Mouse (Mus musculus) brain, embryonic 14.5 days (tissue): Measurements from ENCODE around the gene Lims1. TPM values are rescaled to one million over a fixed set of nuclear protein-coding genes. Genes with fewer than 3 reads are reported as not detected.

Experiments
- DNase-seq: peaks from one replicate; pipeline ENCODE4 v3.0.0-alpha.2; 2011; ENCODE audit warnings: low read depth
- CTCF ChIP-seq: fragments of 200-500 bp; IDR thresholded peaks from 2 replicates; pipeline ENCODE4 v1.5.1; 2012; ENCODE audit warnings: inconsistent platforms, mild to moderate bottlenecking, moderate library complexity, borderline replicate concordance; ENCODE audit not compliant: insufficient read depth, insufficient read length; ENCODE audit errors: extremely low read depth
- POLR2A ChIP-seq: fragments of 200-500 bp; IDR thresholded peaks from 2 replicates; pipeline ENCODE4 v1.6.1; 2012; ENCODE audit warnings: mild to moderate bottlenecking, inconsistent platforms, borderline replicate concordance; ENCODE audit not compliant: poor library complexity, insufficient read depth, insufficient read length, severe bottlenecking; ENCODE audit errors: extremely low read depth
- polyA plus RNA-seq: library from polyadenylated mRNA; depleted of rRNA; stranded (reverse); fragments of >200 nt; gene quantifications from 2 replicates; pipeline ENCODE4 v1.2.3, GENCODE M21; 2012; rRNA removed

Gene Lims1
- 22.7 and 25.1 TPM in 2 replicates for polyA plus RNA-seq

DNA sequence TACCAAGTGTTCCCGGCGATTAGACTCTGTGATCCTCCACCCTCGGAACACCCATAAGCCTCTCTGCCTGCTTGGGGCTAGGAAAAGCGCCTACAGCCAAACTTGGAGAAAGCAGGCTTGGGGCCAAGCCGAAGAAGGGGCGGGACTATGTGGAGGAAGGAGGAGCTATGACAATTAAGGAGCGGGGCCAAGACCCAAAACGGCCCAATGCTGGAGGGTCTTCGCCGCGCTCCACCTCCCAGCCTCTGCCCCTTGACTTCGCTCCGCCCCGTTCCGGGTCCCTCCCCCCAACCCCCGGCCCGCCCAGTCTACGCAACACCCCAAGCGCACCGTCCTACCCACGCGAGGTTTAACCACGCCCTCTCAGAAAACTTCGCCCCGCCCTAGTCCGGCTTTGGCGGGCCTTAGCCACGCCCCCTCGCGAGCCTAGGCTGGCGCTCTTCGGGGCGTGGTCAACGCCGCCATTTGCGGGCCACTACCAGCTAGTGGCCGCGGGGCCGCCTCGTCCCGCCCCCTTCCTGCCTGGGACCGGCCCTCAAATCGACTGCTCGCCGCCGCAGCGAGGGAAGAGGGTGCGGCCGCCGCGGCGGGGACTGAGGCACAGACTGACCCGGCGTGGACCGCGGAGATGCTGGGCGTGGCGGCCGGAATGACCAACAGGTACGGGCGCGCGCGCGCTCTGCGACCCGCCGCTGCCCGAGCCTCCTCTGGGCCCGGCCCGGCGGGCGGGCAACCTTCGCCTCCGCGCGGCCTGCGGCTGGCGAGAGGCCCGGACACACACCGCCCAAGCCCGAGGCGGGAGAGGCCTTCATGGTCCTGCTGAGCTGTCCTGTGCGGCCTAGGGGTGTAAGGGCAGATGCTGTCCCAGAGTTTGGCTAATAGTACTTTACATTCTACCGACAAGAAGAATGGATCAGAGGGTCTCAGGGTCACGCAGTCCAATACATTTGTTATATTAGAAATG is at the start of gene Lims1:
TSS of gene Lims1 (plus strand) at position 439 of the 964 bp plus-strand sequence.
- TF ChIP-seq CTCF, result no peak
- TF ChIP-seq POLR2A, result peak; percentile 74
- peak; percentile 99 for DNase-seq

DNA sequence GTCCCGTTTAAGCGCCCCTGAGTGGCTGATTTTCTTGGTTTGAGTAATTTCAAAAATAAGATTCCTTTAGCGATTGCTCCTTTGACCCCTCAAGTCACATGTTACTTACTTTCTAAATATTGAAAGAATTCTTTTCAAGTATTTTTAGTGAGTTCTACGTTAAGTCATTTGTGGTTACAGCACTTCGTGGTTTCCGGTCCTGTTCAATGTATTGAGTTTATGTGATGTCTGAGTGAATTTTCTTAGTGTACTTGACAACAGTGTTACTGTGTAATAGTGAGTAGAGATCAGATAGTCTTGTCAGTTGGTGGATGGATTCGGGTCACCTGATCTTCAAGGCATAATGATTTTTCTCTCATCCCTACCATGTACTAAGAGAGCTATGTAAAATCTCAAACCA is 41.0 kb upstream of the Lims1 start:
- no peak for DNase-seq
- TF ChIP-seq CTCF (no peak), POLR2A (no peak)

DNA sequence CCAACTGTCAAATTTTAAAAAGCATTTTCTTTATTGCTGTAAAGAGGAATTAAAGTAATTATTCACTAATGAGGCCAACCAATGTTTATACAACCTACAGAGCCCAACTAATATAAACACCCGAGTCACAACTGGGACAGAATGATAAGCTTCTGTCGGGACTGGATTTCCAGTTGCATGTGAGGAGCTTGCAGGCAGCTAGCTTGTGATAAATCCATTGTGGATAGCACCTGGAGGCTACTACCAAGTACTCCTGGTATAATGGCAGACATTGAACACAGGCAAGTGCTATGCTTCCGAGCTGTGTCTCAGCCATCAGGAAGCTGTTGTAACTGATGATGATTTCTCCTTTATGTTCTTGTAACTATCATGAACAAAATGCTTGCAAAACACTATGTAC is 32.5 kb upstream of the Lims1 start:
- TF ChIP-seq CTCF (no peak), POLR2A (no peak)

DNA sequence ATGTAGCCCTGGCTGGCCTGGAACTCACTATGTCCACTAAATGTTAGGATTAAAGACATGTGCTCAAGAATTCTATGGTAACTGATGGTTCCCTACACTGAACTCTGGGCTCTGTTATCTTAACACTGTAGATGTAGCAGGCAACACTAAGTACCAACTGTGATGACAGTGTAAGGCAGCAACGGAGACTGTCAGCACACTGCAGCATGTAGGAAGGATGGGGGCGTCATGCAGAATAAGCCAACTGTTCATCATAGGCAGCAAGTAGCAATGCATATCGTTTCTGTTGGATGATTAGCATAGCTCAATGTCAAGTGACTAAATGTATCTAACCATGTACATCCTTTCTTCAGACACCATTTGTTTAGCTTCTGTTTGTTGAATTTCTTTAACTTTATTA is 29.0 kb upstream of the Lims1 start:
- no peak for TF ChIP-seq POLR2A
- TF ChIP-seq CTCF, result no peak
- DNase-seq, result no peak

More for the DNA sequence above, 32.5 kb upstream of the Lims1 start:
- DNase-seq, result no peak

DNA sequence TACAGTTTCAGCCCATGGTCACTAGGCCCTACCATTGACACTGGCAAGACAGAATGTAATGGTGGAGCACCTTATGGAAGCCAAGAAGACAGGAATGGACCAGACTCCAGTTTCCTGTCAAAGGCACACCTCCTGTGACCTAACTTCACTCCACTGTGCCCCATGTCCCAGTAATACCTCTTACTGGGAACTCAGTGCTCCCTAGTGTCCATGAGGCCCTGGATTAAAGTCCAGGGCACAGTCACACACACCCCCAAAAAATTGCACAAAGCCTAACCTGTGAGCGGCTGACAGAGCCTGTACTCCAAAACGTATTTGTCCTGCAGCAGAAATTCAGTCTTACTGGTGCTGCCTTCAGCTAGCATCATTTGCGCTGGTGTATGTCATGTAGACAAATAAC is 27.7 kb upstream of the Lims1 start:
- no peak for TF ChIP-seq CTCF

DNA sequence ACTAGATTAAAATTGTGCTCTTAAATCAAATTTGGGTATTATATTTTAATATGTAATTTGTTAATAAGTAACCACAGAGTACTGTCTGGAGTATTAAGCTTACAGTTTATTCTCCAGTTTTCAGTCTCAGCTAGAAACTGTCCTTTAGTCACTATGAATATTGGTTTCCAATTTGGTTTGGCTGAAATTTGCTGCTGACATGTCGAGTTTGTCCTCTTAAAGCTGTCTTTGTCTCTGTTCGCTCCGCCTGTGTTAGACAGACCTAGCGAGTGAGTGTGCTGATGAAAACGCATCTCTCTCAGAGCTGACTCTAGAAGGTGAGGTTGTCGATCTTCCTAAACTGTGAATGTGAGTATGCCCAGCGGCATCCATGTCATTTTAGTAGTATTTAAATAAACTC is 18.3 kb upstream of the Lims1 start:
- TF ChIP-seq POLR2A (no peak), CTCF (no peak)

More for the DNA sequence above, 27.7 kb upstream of the Lims1 start:
- DNase-seq, result no peak

DNA sequence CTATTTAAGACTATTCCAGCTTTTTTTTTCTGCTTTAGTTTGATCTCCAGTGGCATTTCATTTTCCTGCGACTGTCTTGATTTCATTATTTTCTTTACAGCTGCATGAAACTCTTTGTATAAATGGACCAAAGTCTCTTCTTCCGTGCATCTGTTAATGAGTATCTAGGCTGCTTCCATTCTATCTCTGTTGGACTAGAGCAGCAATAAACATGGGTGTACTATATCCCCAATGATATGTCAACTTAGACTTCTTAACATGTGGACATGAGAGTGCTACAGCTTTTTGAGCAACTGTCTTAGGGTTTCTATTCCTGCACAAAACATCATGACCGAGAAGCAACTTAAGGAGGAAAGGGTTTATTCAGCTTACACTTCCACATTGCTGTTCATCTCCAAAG is 16.4 kb upstream of the Lims1 start:
- TF ChIP-seq CTCF (no peak), POLR2A (no peak)
- no peak for DNase-seq

More for the DNA sequence above, 18.3 kb upstream of the Lims1 start:
- DNase-seq, result no peak

DNA sequence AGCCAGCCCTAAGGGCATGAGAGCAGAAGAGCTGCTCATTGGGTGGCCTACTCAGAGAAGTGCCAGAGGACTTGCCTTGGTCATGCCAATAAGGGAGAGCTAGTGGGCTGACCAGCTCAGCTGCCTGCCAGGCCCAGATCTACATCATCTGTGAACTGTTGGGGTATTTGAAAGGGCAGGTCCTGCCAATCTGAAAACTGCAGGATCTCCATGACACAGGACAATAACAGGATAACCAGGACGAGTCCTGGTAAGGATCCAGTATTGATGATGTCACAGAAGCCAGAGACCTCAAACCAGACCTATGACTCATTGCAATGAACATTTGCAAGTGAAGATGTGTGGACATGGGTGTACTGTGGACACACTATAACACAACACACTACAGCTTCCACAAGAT is 12.5 kb upstream of the Lims1 start:
- DNase-seq, result no peak
- no peak for TF ChIP-seq CTCF
- TF ChIP-seq POLR2A, result no peak

DNA sequence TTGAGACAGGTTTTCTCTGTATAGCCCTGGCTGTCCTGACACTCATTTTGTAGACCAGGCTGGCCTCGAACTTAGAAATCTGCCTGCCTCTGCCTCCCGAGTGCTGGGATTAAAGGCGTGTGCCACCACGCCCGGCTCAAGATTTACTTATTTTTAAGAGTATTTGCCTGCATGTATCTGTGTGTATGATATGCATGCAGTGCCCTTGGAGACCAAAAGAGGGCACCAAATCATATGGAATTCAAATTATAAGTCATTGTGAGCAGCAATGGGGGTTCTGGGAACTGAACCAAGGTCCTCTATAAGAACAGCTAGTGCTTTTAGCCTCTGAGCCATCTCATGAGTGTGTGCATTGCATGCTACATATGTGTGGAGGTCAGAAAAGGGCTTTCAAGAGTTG is 10.4 kb upstream of the Lims1 start:
- TF ChIP-seq POLR2A (no peak), CTCF (no peak)
- DNase-seq, result no peak

DNA sequence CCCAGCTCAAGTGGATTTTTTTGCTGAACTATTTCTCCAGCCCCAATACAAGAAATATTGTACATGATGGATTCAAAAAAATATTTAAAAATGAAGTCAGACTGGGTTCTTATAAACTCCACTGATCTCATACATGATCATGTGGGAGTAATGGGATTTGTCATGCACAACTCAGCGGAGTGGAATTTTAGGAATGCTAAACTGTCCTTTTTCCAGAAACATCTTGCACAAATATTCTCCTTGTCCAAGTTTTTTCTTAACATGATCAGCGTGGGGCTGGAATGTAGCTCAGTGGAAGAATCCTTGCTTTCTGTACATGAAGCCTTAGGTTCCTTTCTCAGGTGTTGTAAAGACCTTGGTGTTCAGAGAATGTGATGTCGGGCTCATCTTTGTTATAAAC is 2.4 kb upstream of the Lims1 start:
- TF ChIP-seq CTCF, result no peak
- no peak for TF ChIP-seq POLR2A
- DNase-seq, result no peak

DNA sequence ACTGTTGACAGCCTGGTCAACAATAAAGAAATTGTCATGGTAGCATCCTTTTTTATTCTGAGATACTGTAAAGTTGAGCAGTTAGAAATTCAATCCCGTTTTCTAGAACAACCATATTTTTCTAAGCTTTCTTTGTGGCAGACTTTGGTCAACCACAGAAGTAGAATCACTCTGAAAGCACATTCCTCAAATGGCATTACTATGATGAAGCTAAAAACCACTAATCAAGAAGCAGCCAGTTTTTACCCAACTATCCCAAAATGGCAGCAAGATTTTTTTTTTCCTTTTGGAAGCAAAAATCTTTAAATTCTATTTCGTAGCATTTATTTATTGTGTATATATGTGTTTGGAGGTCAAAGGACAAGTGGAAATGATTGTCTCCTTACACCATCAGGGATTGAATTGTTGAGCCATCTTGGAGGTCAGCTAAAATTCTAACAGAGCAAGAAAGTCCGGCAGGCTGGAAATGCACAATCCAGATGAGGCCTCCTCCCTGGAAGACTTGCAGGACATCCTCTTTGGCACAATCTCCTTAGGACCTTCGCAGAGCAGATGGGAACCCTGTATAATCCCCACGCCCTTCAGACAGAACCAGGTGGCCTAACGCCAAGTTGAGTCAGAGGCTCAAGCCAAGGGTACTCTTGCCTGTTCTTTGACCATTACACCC is 772 bp upstream of the Lims1 start:
- no peak for DNase-seq
- TF ChIP-seq CTCF (no peak), POLR2A (no peak)
